Mouse (Mus musculus) brain, embryonic 14.5 days (tissue): ENCODE results near the gene Timp4. TPM values are rescaled to one million over a fixed set of nuclear protein-coding genes. Genes with fewer than 3 reads are reported as not detected.
A peak's percentile ranks its signal among the peaks of the same experiment; 100 is the strongest.

ENCODE experiments used
- DNase-seq: peaks from one replicate; pipeline ENCODE4 v3.0.0-alpha.2; 2011; ENCODE audit warnings: low read depth
- CTCF ChIP-seq: fragments of 200-500 bp; IDR thresholded peaks from 2 replicates; pipeline ENCODE4 v1.5.1; 2012; ENCODE audit warnings: inconsistent platforms, mild to moderate bottlenecking, moderate library complexity, borderline replicate concordance; ENCODE audit not compliant: insufficient read depth, insufficient read length; ENCODE audit errors: extremely low read depth
- POLR2A ChIP-seq: fragments of 200-500 bp; IDR thresholded peaks from 2 replicates; pipeline ENCODE4 v1.6.1; 2012; ENCODE audit warnings: mild to moderate bottlenecking, inconsistent platforms, borderline replicate concordance; ENCODE audit not compliant: poor library complexity, insufficient read depth, insufficient read length, severe bottlenecking; ENCODE audit errors: extremely low read depth
- polyA plus RNA-seq: library from polyadenylated mRNA; depleted of rRNA; stranded (reverse); fragments of >200 nt; gene quantifications from 2 replicates; pipeline ENCODE4 v1.2.3, GENCODE M21; 2012; rRNA removed

The Timp4 gene
- polyA plus RNA-seq, 1 experiment: 5.7 TPM

DNA sequence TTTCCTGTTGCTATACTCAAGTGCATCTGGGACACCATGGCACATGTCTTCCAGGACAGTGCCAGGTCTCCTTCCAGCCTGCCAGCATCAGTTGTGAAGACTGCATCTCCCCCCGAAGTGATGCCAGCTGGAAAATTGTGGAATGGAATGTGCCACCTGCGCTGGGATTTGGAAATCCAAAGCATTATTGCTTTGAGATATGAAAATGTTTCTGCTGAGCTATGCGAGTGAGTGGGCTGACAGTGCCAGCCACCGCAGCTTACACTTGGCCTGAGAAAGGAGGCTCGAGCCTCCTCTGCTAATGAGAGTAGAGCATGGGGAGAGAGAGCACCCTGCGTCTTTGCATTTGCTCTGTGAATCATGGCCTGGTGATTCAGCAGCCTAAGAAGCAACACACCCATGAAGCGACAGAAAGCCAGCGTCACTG, 30.8 kb downstream of the Timp4 start:
- peak; percentile 56 for DNase-seq
- TF ChIP-seq POLR2A (no peak), CTCF (no peak)

DNA sequence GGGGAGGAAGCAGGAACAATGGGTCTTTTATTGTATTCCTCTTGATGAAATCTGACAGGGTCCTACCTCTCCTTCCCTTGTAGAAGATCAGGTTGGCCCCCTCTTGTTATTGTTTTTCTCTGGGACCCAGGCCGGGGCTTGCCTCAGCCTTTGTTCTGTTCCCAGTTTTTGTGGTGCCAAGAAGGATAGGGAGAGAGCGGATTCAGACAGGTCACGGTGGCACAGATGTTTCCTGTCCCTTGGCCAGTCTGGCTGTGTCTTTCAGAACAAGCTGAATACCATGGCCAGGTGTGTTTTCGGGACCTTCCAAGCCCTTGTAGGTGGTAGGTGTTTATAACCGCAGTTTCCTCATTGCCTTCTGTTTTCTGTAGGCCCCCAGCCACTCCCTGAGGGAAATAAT, 38.9 kb downstream of the Timp4 start:
- TF ChIP-seq POLR2A: no peak

DNA sequence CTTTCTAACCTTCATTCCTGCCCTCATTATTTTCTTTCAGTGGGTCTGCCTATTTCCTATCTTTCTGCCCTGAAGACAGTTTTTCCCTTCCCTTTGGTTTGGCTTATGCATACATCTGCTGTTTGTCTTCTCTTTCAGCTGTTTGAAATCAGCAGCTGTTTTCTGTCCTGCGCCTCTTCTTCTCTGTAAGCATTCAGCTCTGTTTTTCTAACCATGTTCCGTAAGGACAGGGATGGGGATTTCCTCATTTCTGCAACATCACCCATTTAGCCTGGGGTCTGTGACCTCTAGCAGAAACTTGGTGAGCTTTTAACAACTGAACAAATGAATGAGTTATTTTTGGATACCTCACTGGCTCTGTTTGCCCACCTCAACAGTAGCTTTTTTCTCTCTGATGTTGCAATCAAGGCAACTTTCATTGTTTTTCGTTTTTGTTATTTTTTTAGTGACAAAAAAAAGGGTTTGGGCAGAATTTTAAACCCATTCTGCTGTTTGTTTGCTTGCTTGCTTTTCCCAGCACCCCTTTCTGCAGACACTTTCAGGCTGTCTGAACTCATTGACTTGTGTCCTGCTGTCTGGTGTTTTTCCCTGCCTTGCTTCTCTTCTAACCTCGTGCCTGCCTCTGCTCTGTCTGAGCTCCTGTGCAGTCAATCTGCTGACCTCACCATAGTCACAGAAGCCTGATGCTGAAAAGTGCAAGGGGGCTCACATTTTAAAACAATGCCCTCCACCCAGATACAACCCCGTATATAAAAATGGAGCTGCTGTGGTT, 39.7 kb downstream of the Timp4 start:
- TF ChIP-seq CTCF (no peak), POLR2A (no peak)
- no peak for DNase-seq

More for the DNA sequence above, 38.9 kb downstream of the Timp4 start:
- no peak for DNase-seq

DNA sequence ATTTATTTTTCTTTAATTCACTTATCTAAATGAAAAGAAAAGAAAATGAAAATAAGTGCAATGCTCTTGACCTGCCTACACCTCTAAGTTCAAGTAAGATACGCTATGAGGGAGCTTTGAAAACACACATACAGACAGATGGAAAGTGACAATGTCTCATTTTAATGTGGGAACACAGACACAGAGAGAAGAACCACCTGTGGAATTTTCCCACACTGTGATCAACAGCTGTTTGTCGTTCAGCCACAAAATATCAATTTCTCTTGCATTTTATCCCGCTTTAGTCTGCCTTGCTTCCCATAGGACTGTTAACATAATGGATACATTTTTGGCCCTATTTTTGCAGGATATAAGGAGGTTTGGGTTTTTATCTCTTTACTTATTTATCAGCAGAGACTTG, 41.2 kb downstream of the Timp4 start:
- no peak for DNase-seq
- TF ChIP-seq POLR2A: no peak
- TF ChIP-seq CTCF: no peak

DNA sequence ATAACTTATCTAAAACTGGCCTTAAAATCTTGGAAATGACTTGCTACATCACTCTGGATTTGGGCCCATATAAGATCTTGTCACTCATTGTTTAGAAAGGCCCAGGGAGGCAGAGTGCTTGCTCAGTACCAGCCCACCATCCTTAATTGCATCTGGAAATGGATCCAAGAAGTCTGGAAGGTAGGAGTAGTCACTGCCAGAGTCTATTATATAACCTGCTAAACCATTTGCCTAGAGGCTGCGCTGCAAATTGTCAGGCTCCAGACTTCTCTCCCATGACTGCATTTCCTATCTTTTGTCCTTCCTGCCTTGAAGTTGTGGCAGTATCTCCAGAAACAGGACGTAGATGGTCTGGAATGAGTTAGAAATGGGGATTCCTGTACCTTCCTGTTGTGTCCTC, 41.8 kb downstream of the Timp4 start:
- DNase-seq: no peak
- TF ChIP-seq POLR2A (no peak), CTCF (no peak)

DNA sequence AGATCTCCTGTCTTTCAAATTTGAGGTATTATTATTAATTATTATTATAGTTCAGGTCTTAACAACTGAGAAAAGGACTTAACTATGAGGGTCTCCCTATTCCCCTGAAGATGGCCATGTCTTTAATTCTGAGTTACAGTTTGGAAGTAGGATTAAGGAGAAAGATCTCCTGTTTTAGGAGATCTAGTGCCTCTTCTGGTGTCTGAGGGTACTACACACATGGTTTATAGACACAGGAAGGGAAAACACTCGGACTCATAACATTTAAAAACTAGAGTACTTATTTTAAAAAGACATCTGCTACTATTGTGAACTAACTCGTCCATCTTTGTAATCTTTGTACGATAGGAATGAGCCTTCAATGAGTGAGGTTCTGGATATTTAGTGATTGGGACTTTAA, 49.0 kb downstream of the Timp4 start:
- TF ChIP-seq POLR2A (no peak), CTCF (0 out of 2 replicates have a peak, but pooled peaks have one; percentile 1)

DNA sequence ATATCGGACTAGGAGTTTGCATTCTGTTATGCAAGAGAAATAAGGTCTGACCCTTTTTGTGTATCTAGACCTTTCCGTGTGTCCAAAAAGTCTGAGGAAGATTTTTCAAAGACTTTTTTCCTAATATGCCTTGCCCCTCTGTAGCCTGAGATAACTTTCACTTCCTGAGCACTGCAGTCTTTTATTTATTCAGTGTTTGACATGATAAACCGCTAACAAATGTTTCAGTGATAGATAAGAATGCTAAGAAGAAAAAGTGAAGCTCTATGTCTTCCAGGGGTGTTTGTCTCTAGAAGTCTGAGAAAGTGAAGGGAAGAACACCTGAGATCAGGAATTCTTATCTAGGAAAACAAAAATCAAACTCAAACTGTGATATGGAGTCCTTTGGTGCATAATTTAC, 51.3 kb downstream of the Timp4 start:
- no peak for TF ChIP-seq POLR2A
- no peak for DNase-seq

More for the DNA sequence above, 49.0 kb downstream of the Timp4 start:
- DNase-seq: no peak

Other genes with a start within 250 kb of the Timp4 start
- gene Tamm41, start 214.3 kb downstream of the Timp4 start, polyA plus RNA-seq: 38.6 and 46.8 TPM in 2 replicates
- 47.5 and 51.2 TPM in 2 replicates for gene Syn2, start 117.3 kb downstream of the Timp4 start, polyA plus RNA-seq
- not detected in 2 replicates for gene Gm17482, start 24.9 kb downstream of the Timp4 start, polyA plus RNA-seq
- gene Pparg, start 108.7 kb upstream of the Timp4 start, polyA plus RNA-seq: 0.16 and 0.40 TPM in 2 replicates